Mouse (Mus musculus) retina, adult 2 months (tissue): ENCODE measurements around the gene Kansl3.

ENCODE experiments used
- DNase-seq: peaks from one replicate; pipeline ENCODE4 v3.0.0-alpha.2; 2012; ENCODE audit warnings: low read depth, low spot score

Kansl3 gene

DNA sequence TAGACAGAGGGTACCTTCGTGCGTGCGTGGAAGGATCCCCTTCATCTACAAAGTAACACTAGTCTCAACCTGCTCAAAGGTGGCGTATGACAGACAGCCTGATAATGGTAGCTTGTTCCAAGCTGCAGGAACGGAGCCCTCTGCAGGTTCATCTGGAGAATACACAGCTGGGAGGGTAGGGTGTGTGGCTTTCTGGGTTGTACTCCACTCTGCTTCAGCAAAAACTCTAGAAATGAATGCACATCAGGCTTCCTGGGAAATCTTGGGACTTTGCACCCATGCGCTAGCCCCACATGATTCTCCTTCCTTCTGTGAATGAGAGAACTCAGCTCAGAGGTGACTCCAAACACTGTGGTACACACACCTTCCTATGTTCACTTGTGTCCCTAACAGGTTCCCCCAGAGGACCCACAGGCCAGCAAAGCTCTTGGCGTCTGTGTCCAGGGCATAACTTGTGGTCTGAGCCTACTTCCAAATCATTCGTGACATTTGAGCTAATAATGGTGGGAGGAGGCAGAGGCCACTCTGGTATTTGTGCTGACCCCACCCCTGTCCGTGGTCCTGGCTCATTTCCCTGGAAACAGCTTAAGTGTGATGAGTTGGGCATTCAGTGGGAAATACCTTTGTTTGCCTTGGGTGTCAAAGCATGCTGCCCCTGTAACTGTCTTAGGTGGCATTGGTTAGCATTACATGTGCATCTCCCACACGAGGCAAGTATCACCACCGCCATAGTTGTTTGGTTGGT, 47.0 kb downstream of the Kansl3 start:
- no peak for DNase-seq

DNA sequence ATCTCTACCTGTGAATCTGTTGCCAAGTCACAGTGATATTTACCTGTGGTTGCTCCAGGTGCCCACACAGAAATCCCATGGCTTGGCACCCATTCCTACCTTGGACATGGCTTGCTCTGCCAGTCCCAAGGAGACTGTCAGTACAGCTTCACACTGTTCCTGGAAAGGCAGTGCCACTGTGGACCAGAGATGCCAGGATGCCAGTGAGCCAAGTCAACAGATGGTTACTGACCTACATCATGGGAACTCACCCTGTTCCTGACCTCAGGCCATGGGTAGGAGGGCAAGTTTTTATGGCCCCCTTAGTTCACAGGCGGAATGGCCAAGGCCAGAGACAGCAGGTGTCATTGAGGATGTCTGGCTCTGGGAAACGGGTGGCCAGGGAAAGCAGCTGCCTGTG, 47.8 kb downstream of the Kansl3 start:
- no peak for DNase-seq

DNA sequence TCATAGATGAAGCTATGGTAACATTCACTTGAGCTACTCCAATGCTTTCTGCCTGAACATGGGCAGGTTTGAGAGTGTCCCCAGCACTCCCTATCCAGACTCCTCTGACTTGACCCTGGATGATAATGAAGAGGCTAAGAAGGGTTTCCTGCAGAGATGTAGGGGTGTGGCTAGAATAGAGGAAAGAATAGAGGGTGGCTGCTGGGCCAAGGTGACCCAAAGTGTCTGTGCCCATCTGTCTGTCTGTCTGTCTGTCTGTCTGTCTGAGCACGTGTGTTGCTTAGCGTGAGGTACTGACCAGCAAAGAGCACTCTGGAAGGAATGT, 53.2 kb downstream of the Kansl3 start:
- no peak for DNase-seq

DNA sequence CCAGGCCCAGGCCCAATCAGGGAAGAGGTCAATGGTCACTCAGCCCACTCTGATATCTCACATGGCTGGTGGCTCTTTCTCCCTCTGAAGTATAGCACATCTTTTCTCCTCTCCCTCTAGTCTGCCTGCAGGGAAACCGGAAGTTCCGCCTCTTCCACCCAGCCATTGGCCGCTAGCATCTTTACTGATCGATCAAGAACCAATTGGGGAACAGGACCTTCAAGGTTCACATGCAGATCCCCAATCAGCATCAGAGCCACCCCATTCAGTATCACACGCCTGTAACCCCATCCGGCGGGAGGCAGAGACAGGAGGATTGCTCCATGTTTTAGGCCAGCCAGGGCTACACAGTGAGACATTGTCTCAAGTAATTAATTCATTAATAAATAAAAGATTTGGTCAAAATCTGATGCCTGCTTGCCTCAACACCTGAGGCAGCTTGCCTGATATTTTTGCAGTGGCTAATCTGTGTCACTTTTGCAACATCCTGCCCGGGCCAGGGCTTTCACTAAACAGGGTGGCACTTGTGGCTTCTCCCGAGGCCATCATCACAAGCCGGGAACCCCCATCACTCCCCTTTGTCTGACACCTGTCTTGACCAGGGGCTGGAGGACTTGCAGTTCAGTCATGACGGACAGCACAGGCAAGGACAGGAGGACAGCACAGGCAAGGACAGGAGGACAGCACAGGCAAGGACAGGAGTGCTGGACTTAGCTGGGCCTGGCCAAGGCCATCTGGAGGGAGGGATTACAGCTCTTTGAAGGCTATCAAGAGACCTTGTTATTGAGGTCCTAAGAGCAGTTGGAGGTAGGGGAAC, 53.8 kb downstream of the Kansl3 start:
- DNase-seq, result no peak

DNA sequence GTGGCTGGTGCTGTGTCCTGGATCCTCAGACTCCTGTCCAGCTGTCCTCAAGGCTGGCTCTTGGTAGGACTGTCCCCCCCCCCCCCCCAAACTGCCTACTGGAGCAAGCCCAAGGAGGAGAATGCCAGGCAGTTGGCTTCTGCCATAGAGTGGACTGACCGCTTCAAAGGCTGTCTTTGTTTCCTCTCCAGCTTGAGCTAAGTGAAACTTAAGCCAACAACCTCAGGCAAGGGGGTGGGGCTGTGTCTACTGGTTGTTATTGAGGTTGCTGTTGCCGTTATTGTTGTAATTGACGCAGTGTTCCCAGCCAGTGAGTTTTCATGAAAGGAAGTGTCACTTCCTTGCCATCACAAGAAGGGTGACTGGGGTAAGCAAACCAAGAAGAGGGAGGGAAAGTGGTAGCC, 59.5 kb downstream of the Kansl3 start:
- DNase-seq, result no peak

DNA sequence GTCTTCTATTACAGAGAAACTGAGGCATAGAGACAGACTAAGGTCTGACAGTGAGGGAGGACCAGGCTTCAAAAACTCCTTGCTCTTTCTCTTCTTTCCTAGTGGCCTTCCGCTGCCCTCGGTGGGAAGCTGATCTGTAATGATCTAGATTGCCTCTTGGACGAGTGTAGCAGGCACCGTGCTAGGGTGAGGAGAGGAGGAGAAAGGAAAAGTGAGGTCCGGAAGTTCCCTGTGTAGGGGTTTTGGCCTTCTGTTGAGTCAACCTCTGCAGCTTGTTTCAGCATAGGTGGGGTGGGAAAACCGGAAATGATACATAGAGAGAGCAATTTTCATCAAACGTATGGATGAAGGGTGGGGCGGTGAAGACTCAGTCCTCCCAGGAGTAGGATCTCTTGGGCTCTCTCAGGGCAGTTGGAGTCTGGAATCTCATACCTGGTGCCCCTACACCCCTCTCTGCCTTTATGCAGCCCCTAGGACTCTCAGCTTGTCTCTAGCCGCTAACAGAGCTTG, 60.0 kb downstream of the Kansl3 start:
- DNase-seq, result no peak

DNA sequence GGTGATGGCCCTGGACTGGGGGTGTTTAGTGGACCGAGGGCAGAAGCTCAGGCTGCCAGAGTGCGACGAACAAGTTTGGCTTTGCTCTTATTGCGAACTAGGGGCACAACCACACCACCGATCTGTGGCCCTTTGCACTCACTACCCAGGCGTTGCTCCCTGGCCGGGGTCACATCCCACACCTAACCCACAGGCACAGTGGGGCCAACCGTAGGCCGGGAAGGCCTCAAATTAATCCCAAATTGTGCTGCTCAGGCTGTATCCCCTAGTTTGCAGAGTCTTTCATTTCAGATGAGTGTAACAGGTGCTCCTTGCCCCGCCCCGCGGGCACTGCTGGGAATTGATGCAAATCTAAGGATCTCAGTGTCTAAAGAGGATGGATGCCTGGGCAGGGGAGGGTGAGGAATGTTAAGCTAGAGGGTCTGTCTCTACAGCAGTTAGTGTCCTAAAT, 60.5 kb downstream of the Kansl3 start:
- no peak for DNase-seq

DNA sequence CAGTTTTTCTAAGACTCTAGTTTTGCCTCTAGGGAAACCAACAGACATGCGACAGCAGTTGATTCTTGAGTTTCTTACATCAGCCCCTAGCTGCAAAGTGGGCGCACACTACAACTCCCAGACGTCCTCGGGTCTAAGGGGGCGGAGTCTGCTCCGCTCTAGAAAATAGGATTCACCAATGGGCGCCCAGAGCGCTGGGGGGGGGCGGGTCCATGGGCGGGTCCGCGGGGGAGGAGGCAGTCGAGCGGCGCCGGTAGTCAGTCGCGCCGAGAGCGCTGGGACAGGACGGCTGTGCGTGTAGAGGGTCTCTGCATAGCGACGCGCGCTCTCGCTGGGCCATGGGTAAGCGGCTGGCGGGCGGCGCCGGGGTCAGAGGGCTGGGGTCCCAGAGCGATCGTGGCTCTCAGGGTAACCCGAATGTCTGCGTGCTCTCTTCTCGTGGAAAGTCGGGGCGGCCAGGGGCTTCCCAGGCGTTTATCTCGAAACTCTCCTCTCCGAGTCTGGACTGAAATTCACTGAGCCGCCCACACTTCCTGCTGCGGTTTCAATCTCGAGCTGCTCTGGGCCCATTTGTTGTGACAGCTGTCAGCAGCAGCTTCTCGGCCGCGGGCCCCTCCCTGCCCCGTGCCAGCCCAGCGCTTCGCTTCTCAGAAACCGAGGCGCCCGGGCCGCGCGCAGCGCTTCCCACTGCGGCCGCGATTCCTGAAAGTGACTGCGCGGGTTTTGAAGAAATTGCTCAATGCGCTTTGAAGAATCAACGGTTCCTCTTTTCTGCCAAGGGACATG, 61.3 kb downstream of the Kansl3 start, which contains the start of gene Arid5a:
Gene Arid5a, plus strand, starts transcription at position 239 of the 786 bp plus-strand sequence.
- peak; percentile 81 for DNase-seq

DNA sequence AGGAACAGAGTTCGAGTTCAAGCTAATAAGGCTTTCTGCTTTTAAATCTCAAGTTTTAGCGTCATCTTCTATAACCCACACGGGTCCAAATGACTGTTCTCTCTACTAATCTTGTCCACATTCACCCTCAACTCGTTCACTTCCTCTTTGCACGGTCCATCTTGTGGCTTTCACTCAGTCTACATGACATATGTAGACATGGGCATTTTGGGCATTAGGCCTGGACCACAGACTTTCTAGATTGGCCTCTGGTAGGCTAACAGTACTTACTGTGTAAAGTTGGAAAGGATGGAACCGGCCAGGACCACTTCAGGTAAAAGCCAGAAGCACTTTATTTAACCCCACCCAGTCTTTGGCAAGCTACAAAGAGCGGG, 61.9 kb downstream of the Kansl3 start:
- DNase-seq, result no peak

DNA sequence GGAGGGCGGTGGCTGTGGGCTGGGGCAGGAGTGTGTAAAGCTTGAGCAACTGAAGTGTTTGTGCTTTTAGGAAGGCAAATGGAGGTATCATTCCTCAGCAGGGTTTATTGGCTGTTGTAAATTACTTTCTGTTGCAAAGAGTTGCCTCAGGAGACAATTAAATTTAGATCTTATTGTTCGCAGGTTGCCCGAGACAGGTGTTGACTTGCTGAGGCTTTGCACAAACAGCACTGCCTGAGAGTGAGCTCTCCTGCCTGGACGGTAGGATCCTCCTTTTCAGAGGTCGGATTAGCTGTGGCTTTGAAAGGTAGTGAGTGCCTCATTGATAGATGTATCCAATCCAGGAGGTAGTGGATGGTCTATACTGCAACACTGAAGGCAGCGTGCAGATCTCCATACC, 62.9 kb downstream of the Kansl3 start:
- DNase-seq, result no peak

DNA sequence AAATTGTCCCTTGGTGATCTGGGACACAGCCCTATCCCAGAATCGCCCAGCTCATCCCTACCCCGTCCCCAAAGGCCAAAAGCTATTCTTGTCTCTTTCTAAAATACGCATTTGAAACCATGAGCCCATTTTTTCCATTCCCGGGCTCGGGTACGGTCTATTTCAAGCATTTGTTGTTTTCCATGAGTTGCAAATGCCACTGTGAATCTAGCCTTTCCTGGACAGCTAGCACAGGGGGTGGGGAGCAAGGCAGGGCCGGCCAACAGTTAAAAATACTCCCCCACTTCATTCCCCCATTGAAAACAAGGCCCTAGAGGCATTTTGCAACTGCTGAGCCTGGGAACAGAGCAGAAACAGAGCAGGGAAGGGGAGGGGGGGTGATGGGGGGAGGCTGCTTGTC, 64.2 kb downstream of the Kansl3 start:
- DNase-seq, result no peak

DNA sequence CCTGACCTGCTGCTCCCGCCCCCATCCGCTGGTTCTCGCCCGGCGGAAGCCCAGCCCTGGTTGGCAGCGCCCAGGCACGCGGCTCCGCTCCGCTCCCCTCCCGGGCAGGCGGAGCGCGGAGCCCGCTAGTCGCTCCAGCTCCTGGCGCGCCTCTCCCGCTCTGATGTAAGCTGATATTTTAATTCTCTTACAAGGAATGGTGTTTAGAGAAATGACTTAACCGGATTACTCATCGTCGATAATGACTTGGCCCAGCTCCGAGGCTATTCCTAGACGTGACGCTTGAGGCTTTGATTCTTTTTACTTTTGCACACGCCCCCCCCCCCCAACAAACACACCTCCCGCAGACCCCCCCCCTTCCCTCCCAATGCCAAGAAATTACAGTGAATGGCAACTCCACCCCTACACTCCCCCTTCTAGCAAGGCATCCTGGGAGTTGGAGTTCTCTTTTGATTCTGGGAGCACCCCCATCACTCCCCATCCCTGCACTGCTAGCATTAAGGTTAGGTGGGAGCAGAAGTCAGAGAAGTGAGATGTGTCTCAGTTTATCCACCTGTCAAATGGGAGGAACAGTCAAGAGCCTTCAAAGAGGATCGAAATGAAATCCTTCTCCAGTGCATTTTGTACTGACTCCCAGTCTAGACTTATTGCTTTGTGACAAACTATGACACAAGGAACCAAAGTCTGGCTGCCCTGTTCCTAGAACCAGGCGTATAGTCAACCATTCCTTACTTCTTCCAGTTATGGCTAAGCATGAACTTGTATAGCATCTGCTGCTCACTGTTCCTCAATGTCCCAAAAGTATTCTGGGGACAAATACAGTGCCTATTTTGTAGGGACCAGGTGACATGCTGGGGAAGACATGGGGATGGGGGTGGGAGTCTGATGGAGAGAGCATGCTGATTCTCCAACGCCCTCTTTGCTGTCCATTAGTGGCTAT, 65.3 kb downstream of the Kansl3 start:
- peak; percentile 57 for DNase-seq

DNA sequence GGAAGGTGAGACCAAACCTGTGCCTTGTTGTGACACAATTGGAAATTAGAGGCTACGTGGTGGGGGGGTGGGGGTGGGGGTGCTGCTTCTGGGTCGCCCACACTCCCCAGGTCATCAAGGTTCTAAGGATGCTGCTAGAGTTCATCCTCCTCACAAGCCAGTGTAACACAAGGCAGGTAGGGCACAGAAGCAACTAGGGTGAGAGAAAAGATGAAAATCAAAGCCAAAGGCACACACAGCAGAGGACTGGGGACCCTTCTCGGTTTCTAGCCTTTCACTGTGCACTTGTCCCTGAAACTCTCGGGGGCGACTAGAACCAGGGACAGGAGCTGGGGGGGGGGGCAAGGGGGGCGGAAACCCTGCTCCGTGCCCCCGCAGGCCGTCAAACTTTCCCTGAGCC, 66.0 kb downstream of the Kansl3 start:
- DNase-seq, result no peak

DNA sequence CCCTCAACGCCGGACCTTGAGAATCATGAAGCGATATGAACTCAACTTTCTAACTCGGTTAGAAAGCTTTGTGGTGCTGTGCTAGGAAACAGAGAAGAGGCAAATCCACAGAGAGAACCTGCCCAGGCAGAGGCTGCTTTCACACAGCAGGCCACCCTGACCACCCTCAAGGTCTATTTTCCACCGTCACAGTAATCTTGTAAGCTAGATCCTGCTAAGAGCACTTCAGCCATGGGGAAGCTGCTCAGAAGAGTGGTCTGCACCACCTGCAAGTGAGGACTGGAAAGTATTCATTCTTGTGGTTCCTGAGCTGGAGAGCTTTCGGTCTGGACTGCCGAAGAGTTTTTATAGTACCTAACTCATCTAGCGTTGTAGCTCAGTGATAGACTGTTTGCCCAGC, 66.7 kb downstream of the Kansl3 start:
- no peak for DNase-seq

DNA sequence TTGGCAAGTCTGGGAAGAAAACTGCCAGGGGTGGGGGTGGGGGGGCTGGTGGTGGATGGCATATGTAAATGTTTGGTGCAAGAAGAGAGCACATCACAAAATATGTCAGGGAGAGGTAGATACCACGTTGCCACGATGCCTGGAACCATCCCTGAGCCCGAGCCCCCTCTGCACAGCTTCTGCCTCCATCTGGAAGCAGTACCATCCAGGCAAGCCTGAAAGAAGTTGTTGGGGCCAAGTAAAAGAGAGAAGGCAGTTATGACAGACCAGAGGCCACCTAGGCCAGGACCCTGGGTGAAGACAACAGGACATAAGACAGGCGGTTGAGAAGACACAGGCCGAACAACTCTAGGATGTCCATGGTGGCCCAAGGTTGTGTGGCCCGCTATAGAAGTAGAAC, 68.5 kb downstream of the Kansl3 start:
- DNase-seq, result no peak

DNA sequence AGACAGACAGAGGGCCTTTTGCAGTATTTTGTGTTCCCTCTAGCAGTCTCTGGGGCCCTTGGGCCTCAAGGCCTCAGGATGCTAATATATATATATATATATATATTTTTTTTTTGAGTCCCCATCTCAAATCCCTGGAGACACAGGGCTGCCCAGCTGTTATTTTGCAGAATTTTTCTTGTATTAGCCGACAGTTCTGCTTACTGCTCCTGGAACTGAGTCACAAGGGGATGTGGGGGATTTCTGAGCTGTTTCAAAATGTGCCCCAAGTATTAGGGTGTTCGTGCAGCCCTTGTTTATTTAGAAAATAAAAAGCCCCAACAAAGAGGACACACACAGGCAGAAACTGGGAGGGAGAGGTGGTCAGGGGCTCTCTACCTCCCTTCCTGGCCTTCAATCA, 69.3 kb downstream of the Kansl3 start:
- DNase-seq, result no peak

DNA sequence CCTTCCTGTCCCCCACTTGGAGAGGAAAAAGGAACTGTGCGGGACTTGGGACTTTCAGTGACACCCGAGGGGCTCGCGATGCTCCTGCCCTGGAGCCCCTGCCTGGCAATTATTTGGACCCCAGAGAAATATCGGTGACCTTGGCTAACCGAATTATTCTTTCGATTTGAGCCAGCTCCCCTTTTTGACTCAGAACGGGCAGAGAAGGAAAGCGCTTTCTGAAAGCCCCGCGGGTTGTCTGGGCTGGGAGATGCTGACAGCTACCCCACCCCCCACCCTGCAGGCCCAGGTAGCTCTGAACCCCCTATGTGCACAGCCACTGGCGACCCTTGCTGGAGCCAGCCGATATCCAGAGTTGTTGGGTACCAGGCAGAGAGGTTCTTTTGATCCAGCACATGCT, 69.9 kb downstream of the Kansl3 start:
- no peak for DNase-seq

DNA sequence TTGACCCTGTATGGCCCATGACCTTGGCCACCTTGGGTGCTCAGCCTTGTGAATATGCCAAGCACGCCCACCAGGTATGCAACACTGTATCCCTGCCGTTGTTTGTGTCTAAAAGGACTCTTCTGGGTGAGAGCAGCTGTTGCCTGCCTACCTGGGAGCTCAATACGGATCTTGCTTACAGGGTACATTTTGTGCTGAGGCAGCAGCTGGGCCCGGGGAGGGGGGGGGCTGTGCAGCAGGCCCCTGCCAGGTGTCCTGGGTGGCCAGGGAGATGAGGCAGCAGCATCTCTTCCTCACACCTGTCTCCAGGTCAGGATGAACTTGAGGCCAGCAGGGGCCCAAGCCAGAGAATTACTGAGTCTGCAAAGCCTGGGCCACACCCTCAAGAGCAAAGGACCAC, 70.9 kb downstream of the Kansl3 start:
- no peak for DNase-seq

DNA sequence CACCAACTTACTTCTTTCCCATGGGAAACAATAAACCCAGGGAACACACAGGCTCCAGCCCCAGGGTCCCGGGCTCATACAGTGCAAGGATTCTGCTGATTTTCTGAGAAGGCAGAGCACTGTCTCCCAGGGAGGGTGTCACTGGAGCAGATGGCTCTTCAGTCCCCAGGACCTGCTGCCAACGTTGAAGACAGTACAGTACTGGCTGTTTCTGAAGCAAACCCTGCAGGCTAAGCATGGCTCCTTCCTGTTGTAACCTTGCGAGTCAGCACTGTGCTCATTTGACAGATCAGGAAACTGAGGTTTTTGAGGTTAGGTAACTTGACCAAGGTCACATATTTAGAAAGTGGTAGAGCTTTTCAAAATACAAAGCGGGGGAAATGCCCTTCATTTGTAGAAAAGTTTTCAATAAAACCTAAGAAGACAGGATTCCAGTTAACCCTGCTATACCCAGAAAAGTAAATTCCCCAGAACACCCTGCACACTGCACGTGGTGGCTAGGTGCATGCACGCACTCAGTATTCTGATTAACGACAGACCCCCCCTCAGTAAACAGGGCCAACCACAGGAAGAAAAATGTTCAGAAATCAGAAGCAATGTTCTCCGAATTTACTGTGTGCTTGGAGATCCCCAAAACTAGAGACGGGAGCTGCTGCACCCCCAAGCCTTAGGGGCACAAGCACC, 72.4 kb downstream of the Kansl3 start:
- DNase-seq, result no peak

DNA sequence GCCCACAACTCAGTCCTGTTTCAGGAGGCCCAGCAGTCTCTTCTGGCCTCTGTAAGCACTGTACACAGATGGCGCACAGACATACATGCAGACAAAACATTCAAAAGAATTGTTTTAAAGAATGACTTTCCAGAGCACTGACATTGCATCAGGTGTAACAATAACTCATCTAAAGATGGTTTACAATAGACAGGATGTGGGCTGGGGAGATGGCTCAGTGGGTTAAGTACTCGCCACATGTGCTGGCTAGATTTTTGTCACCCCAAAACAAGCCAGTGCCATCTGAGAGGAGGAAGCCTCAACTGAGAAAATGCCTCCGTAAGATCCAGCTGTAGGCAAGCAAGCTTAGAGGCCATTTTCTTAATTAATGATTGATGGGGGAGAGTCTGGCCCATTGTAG, 74.6 kb downstream of the Kansl3 start:
- DNase-seq, result no peak

DNA sequence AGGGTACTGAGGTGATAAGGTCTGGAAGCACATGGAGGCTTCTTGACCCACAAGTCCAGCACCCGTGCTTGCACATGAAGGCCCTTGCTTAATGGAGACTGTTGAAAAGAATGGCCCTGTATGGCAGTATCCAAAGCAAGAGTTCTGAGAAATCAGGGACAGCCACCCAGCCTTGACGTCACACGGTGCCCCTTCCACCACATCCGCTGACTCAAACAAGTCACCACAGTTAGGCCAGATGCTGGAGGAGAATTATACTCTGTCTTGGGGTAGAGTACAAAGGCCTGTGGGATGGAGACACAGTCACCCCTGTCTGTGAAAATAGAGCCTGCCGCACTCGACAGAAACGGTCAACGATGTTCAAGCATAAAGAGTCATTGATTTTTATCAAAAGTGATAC, 75.5 kb downstream of the Kansl3 start:
- no peak for DNase-seq
